Mouse (Mus musculus): ENCODE results near the gene Olfr1106.

Gene Olfr1106

GRCm38 (mm10) chr2:87052173-87052572 lies at the start of gene Olfr1106:
Gene Olfr1106, minus strand, starts transcription at chr2:87052273.
- DNase-seq (ENCODE audit: low spot score): no peak

GRCm38 (mm10) chr2:87095908-87096307 lies 43.8 kb upstream of the Olfr1106 start, which contains the start of gene Olfr1109:
Gene Olfr1109, minus strand, starts transcription at chr2:87096008.
- no peak for DNase-seq (ENCODE audit: low spot score)

- DNase-seq (ENCODE audit: low spot score): no peak
Observed at GRCm38 (mm10) chr2:87075717-87076116, 23.6 kb upstream of the Olfr1106 start, which contains the start of gene Olfr1107. Gene Olfr1107, minus strand, starts transcription at chr2:87075817.

- no peak for DNase-seq (ENCODE audit: low spot score)
Observed at GRCm38 (mm10) chr2:87036431-87036830, 15.6 kb downstream of the Olfr1106 start, which contains the start of gene Olfr1105. Gene Olfr1105, minus strand, starts transcription at chr2:87036531.

DNA sequence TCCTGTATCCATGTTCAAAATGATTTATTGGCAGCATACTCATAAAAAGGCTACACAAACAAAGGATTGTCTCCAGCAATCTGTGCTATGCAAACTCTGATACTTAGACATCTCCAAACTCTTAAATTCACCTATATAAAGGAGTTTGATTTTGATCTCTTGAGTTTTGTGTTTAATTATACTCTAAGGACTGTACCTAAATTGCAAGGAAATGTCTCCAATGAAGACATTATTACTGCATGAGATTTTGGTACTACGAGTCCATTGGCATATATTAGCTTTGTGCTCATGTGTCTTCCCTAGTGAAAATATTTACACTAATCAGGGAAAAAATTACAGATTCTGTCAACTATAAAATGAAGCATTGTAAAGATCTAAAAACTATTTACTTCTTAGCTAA lies 25.1 kb downstream of the Olfr1106 start, which contains the start of gene Olfr1104:
Gene Olfr1104, minus strand, starts transcription at position 101 of the 400 bp plus-strand sequence.
- DNase-seq (ENCODE audit: low spot score): no peak

GRCm38 (mm10) chr2:86998098-86998497 lies 54.0 kb downstream of the Olfr1106 start, which contains the start of gene Olfr1102:
Gene Olfr1102, plus strand, starts transcription at chr2:86998398.
- no peak for DNase-seq (ENCODE audit: low spot score)
